Mouse (Mus musculus) myocyte (in vitro differentiated cells): ENCODE measurements around the gene Ube2o.

Experiments
- CEBPB ChIP-seq: IDR thresholded peaks from 2 replicates; pipeline ENCODE4 v1.6.1; 2011; ENCODE audit warnings: mild to moderate bottlenecking, moderate library complexity; ENCODE audit not compliant: poor library complexity, insufficient read depth, severe bottlenecking
- E2F4 ChIP-seq: IDR thresholded peaks from one replicate; pipeline ENCODE4 v1.6.1; 2011; ENCODE audit warnings: mild to moderate bottlenecking, control low read depth, moderate library complexity; ENCODE audit not compliant: insufficient read depth
- MYOD1 ChIP-seq, 3 experiments: IDR thresholded peaks; one replicate each; pipeline ENCODE4 v1.6.1; 2011; ENCODE audit warnings: control low read depth in 2 of 3, low read depth in 2 of 3, mild to moderate bottlenecking in 2 of 3, moderate library complexity in 1 of 3; ENCODE audit not compliant: insufficient read length in 2 of 3, control insufficient read depth in 1 of 3
- POLR2A ChIP-seq: IDR thresholded peaks from one replicate; pipeline ENCODE4 v1.6.1; 2011; ENCODE audit warnings: low read depth, mild to moderate bottlenecking, control low read depth, moderate library complexity; ENCODE audit not compliant: insufficient read length
- USF1 ChIP-seq: IDR thresholded peaks from one replicate; pipeline ENCODE4 v1.6.1; 2011; ENCODE audit warnings: low read depth, mild to moderate bottlenecking, control low read depth, moderate library complexity

DNA sequence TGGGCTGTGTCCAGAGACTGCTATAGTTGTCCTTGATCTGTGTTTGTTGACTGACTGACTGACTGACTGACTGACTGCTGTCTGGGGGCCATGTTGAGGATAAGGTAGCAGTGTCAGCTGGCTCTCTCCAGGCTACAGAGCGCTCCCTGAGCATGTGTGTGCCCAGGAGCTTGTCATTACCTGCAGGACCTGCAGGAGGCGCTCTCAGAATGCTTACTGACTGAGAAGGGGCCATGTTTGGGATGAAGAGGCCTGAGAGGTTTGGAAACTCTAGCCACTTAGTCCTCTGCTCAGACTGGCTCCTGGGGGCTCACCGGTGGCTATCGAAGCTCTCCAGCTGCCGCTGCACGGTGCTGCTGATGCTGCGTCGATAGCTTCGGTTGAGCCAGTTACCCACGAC, 22.1 kb upstream of the Ube2o start:
- TF ChIP-seq E2F4 (no peak), POLR2A (no peak), CEBPB (no peak), USF1 (no peak), MYOD1 (IDR thresholded peaks at IDR 0.05; ENCODE audit: control insufficient read depth in 1 of 3, insufficient read length in 2 of 3, low read depth in 2 of 3) (no peak)
